Mouse (Mus musculus): ENCODE results near the gene Helz. TPM values are rescaled to one million over a fixed set of nuclear protein-coding genes. Genes with fewer than 3 reads are reported as not detected.

Gene Helz
- polyA plus RNA-seq, 1 experiment from 2014 or later, result 19.7 TPM

DNA sequence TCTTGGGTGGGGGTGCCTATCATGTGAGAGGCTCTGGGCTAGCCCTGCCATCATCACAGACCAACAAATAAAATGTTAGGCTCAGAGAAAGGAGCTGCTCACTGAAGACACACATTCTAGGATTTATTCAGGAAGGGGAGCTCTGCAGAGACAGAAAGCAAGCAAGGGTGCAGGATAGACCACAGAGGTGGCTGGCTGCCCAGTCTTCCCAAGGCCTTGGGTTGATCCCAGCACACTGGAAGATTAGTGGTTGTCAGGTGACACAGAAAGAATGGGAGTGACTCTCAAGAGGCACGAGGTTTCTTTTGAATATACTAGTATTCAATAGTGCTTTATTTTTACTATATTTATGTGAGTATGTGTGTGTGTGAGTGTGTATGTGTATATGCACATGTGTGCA lies 26.6 kb upstream of the Helz start:
- Histone ChIP-seq H3K4me1 (no peaks in the 10 kb centered on the region), H3K36me3 (no peaks in the 10 kb centered on the region), H3K9me3 (no peaks in the 10 kb centered on the region), H3K4me3 (no peak overlapping the region), H3K27me3 (no peaks in the 10 kb centered on the region), H3K9ac (no peak overlapping the region), H3K4me2 (replicated peaks) (no peak overlapping the region), H3K27ac (no peak overlapping the region)
- WGBS, result 74% methylated on average over 1 of the region's 1 CpGs
- ATAC-seq (ENCODE audit: insufficient number of reproducible peaks, insufficient read depth, low FRiP score, low TSS enrichment), result no peak

DNA sequence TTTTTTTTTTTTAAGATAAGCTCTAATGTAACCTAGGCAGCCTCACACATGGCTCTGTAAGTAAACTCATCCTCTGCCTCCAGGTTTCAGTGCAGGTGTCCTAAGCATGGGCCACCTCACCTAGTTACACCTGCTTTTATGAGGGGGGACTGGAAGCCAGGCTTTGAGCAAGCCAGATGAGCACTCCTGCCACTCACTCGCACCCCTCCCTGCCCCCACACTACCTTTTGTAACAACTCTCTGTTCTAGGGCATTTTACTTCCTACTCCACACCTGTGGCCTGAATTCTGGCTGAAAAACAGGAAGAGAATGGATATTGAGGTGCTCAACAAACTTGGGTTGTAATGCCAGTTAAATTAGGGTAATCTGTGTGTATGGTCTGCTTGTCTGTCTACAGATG lies 22.8 kb upstream of the Helz start:
- no peaks in the 10 kb centered on the region for H3K4me1 ChIP-seq
- no peak overlapping the region for H3K4me3 ChIP-seq
- H3K9ac ChIP-seq, result no peak overlapping the region
- 68% methylated on average over 1 of the region's 1 CpGs for WGBS
- H3K27me3 ChIP-seq, result no peaks in the 10 kb centered on the region
- H3K9me3 ChIP-seq, result no peaks in the 10 kb centered on the region
- ATAC-seq (ENCODE audit: insufficient number of reproducible peaks, insufficient read depth, low FRiP score, low TSS enrichment), result no peak
- no peak overlapping the region for H3K27ac ChIP-seq
- no peak overlapping the region for H3K4me2 ChIP-seq (replicated peaks)
- no peaks in the 10 kb centered on the region for H3K36me3 ChIP-seq

DNA sequence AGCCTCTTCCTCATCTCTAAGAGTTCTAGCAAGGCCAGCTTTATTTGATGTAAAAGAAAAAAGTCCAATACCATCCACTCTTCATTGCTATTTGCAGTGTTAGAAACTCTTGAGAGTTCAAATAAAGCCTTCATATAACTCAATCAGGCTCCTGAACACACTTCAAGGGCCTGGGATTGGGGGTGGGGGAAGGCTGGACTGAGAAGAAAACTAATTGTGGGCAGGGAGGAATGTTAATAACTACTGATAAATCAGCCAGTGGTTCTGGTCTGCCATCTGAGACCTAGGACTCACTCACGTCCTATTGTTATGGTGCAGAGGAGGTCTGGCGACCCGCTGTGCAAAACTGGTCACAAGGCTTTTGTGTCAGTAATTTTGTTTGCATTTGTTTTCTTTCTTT lies 20.1 kb upstream of the Helz start:
- H3K4me3 ChIP-seq, result no peak overlapping the region
- H3K36me3 ChIP-seq, result no peaks in the 10 kb centered on the region
- no peak overlapping the region for H3K4me2 ChIP-seq (replicated peaks)
- H3K9me3 ChIP-seq, result no peaks in the 10 kb centered on the region
- no peaks in the 10 kb centered on the region for H3K27me3 ChIP-seq
- WGBS, result 46% methylated on average over 3 of the region's 3 CpGs
- ATAC-seq (ENCODE audit: insufficient number of reproducible peaks, insufficient read depth, low FRiP score, low TSS enrichment), result no peak
- no peak overlapping the region for H3K9ac ChIP-seq
- no peak overlapping the region for H3K27ac ChIP-seq
- H3K4me1 ChIP-seq, result no peaks in the 10 kb centered on the region

DNA sequence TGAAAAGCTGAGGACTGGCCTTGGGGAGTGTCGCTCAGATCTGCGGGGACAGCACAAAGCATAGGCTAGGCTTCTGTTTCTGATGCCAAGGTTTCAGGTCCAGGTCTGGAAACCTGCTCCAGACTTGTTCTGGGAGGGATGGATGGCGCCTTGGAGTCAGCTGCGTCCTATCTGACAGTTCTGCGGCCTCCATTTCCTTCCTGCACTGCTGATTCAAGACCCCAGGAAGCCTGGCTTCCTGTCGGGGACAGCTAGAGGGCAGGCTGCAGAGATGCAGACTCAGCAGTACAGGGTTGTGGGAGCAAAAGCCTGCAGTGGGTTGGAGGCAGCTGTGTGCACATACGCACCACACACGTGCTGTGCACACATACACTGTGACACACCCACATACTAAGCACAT lies 18.4 kb upstream of the Helz start:
- no peaks in the 10 kb centered on the region for H3K4me1 ChIP-seq
- no peak overlapping the region for H3K4me2 ChIP-seq (replicated peaks)
- no peaks in the 10 kb centered on the region for H3K36me3 ChIP-seq
- H3K27ac ChIP-seq, result 0 out of 2 replicates have a peak overlapping the region, but pooled peaks have one; percentile 46
- no peak overlapping the region for H3K4me3 ChIP-seq
- H3K9me3 ChIP-seq, result no peaks in the 10 kb centered on the region
- no peaks in the 10 kb centered on the region for H3K27me3 ChIP-seq
- 27% methylated on average over 8 of the region's 8 CpGs for WGBS
- no peak overlapping the region for H3K9ac ChIP-seq
- no peak for ATAC-seq (ENCODE audit: insufficient number of reproducible peaks, insufficient read depth, low FRiP score, low TSS enrichment)

DNA sequence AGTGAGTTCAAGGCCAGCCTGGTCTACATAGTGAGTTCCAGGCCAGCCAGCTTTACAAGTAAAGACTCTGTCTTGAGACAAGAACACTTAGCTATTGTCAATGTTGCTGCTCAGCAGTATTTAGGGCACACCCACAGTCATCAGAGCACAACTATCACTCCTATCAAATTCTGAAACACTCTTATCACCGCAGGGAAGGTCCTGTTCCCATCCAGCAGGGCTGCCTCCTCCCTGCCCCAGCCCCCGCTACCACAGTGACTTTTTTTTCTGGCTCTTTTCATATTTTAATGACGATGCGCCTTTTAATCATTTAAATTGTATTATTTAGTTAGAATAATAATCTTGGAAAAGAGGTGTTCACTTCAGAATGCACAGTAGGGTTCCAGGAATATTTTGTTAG lies 16.3 kb upstream of the Helz start:
- Histone ChIP-seq H3K4me1 (no peaks in the 10 kb centered on the region), H3K4me2 (replicated peaks) (no peak overlapping the region), H3K36me3 (no peaks in the 10 kb centered on the region), H3K4me3 (no peak overlapping the region), H3K27ac (no peak overlapping the region), H3K27me3 (no peaks in the 10 kb centered on the region), H3K9ac (no peak overlapping the region), H3K9me3 (no peaks in the 10 kb centered on the region)
- 76% methylated on average over 4 of the region's 4 CpGs for WGBS
- ATAC-seq (ENCODE audit: insufficient number of reproducible peaks, insufficient read depth, low FRiP score, low TSS enrichment), result no peak

DNA sequence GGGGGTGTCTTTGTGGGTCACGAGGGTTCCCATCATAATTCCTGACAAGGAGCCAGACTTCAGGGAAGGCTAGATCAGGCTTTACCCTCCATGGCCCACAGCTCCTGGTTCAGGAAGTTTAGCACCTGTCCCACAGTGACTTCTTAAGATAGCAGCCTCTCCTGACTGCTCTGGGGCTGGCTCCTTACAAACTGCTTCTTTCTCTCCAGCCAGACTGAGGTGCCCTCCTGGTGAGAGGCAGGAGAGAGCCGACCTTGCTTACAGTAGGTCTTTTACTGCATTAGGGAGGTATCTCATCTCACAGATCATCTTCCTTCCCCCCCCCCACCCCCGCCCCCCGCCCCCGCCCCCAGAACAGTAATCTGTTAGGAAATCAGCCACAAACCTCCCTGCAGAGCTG lies 15.5 kb upstream of the Helz start:
- Histone ChIP-seq H3K36me3 (no peaks in the 10 kb centered on the region), H3K9me3 (no peaks in the 10 kb centered on the region), H3K4me1 (no peaks in the 10 kb centered on the region), H3K4me2 (replicated peaks) (no peak overlapping the region), H3K9ac (no peak overlapping the region), H3K4me3 (no peak overlapping the region), H3K27ac (no peak overlapping the region), H3K27me3 (no peaks in the 10 kb centered on the region)
- WGBS, result 51% methylated on average over 4 of the region's 5 CpGs
- no peak for ATAC-seq (ENCODE audit: insufficient number of reproducible peaks, insufficient read depth, low FRiP score, low TSS enrichment)

DNA sequence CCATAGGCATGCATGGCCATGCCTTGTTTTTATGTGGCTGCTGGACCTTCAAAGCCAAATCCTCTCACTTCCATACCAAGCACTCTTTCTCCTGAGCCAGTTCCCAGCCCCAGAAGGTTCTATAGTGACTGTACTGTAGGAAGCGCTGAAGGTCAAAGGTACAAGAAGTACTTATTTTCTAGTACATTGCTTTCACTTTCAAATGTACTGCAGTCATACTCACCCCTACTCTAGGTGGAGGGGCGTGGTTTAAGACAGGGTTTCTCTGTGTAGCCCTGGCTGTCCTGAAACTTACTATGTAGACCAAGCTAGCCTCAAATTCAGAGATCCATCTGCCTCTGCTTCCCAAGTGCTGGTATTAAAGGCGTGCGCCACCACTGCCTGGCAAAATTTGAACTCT lies 8.7 kb upstream of the Helz start:
- 91% methylated on average over 4 of the region's 4 CpGs for WGBS
- Histone ChIP-seq H3K9me3 (no peaks in the 10 kb centered on the region), H3K4me1 (no peaks in the 10 kb centered on the region), H3K4me3 (no peak overlapping the region), H3K27ac (no peak overlapping the region), H3K4me2 (replicated peaks) (no peak overlapping the region), H3K36me3 (no peaks in the 10 kb centered on the region), H3K9ac (no peak overlapping the region), H3K27me3 (no peaks in the 10 kb centered on the region)
- no peak for ATAC-seq (ENCODE audit: insufficient number of reproducible peaks, insufficient read depth, low FRiP score, low TSS enrichment)

DNA sequence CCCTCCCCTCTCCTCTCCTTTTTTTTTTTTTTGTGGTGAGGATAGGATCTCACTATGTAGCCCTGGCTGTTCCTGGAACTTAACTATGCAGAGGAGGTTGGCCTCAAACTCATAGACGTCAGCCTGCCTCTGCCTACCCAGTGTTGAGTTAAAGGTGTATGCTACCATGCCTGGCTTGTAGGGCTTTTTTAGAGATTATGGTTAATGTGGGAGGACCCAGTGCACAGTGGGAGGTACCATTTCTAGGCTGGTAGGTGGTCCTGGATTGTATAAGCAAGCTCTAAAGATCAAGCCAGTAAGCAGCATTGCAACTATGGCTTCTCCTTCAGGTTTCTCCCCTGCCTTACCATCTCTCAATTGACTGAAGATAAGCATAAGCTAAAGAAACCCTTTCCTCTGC lies 7.4 kb upstream of the Helz start:
- no peaks in the 10 kb centered on the region for H3K27me3 ChIP-seq
- H3K9me3 ChIP-seq, result no peaks in the 10 kb centered on the region
- no peaks in the 10 kb centered on the region for H3K4me1 ChIP-seq
- no peak for ATAC-seq (ENCODE audit: insufficient number of reproducible peaks, insufficient read depth, low FRiP score, low TSS enrichment)
- H3K36me3 ChIP-seq, result no peaks in the 10 kb centered on the region
- H3K4me3 ChIP-seq, result no peak overlapping the region
- H3K4me2 ChIP-seq (replicated peaks), result no peak overlapping the region
- WGBS, result 57% methylated on average over 1 of the region's 1 CpGs
- H3K9ac ChIP-seq, result no peak overlapping the region
- no peak overlapping the region for H3K27ac ChIP-seq

DNA sequence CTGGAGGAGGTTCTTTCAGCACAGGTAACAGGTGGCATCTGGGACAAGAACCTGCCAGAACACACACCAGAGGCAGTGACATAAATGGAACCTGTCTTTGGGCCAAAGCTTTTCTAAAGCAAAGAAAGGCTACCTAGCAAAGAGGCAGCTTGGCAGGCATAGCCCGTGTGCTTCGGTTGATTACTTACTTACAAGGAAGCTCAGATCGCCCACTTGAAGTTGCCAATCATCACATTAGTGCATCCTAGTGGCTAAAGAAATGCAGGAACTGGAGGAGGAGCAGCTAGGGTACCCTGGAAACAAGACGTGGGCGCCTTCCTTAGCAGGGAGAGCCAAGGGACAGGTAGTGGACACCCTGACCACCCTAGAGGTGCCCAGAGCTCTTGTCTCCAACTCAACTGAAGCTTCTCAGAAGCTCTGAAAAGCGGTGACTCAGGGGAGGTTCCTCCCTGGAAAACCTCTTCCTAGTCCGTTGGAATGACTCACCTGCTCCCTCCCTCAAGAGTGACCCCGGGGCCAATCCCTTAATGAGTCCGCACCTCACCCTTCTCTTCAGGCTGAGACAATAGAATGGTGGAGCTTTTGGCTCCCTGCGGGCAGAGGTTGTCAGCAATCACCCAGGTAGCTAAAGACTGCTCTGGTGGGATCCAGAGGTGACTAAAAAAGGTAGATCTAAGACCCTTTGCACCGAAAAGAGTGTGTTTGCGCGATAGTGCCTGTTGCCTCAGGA lies 1.8 kb upstream of the Helz start:
- peak overlapping the region; percentile 91 for H3K4me2 ChIP-seq (replicated peaks)
- H3K9me3 ChIP-seq, result no peaks in the 10 kb centered on the region
- 22% methylated on average over 13 of the region's 13 CpGs for WGBS
- no peak overlapping the region for H3K9ac ChIP-seq
- H3K4me1 ChIP-seq, result 0 out of 2 replicates have a peak, but pooled peaks cover 10% of the 10 kb centered on the region
- ATAC-seq (ENCODE audit: insufficient number of reproducible peaks, insufficient read depth, low FRiP score, low TSS enrichment), result no peak
- H3K27me3 ChIP-seq, result no peaks in the 10 kb centered on the region
- H3K36me3 ChIP-seq, result peaks cover 6% of the 10 kb centered on the region
- H3K27ac ChIP-seq, result no peak overlapping the region
- peak overlapping the region; percentile 94; the same call in 1 of the 2 replicates for H3K4me3 ChIP-seq

DNA sequence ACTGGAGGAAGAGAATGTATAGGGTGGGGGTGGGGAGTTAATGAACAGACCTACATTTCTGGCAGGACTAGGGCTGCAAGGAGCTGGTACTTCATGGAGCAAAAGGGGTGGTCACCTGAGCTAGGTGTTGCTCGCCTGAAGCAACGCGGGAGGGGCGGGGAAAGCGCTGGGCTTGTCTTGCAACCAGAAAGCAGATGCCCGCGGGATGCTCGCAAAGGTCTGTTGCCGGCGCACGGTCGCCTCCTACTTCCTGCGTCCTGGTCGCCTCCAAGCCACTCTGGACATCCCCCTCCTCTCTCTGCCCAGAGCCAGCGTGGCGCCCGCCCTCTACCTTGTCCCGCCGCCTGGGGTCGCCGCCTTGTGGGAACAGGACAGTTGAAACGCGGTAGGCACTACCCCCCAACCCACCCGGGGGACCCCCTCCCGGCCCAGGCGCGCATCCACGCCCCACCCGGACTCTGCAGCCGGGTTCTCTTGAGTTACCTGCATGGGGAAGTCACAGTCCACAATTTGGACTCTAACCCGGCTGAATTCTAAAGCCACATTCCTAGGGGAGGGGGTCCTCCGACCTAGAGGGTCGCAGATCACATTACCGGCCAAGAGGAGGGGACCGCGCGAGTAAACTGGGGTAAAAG lies 946 bp upstream of the Helz start:
- Histone ChIP-seq H3K9ac (peak overlapping the region; percentile 92), H3K27ac (peak overlapping the region; percentile 72), H3K4me3 (peak overlapping the region; percentile 94), H3K9me3 (no peaks in the 10 kb centered on the region), H3K36me3 (peaks cover 14% of the 10 kb centered on the region), H3K27me3 (no peaks in the 10 kb centered on the region), H3K4me2 (replicated peaks) (peak overlapping the region; percentile 91), H3K4me1 (0 out of 2 replicates have a peak, but pooled peaks cover 10% of the 10 kb centered on the region)
- peak; percentile 49; the same call in 1 of the 2 replicates for ATAC-seq (ENCODE audit: insufficient number of reproducible peaks, insufficient read depth, low FRiP score, low TSS enrichment)
- WGBS, result under 1% methylated on average over 34 of the region's 37 CpGs

DNA sequence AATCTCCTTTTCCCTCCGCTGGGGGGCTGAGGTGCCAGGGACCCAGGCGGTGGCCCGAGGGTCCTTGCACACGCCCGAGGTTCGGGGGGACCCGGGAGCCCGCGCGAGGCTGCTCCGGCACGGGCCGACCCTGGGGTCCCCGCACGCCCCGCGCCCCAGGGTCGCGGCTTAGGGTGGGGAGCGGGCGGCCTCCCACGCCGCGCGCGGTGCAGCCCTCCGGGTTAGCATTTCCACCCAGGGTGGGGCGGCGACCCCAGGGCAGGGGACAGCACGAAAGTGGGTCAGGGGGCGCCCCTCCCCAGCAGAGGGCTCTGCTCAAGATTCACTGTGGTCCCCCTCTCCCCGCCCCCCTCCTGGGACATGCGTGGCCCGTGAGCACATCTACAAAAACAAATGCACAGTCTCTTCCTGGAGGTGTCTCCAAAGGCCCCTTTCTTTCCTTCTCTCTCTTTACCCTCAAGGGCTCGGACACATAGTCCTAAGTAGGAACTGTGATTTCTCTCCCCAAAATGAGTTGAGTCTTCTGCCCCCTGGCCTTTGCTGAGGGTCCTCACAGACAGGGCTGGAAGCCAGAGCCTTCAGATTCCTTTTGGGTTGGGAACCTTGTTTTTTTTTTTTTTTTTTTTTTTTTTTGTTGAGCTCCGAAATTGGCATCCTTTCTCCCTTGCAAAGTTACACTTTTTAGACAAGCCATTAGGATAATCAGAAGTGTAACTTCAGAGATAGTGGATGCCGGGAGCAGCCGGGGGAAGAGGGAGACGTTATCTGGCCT lies 660 bp downstream of the Helz start:
- peak overlapping the region; percentile 91 for H3K4me2 ChIP-seq (replicated peaks)
- ATAC-seq (ENCODE audit: insufficient number of reproducible peaks, insufficient read depth, low FRiP score, low TSS enrichment), result peak; percentile 71
- peaks cover 21% of the 10 kb centered on the region for H3K36me3 ChIP-seq
- H3K4me1 ChIP-seq, result 0 out of 2 replicates have a peak, but pooled peaks cover 10% of the 10 kb centered on the region
- 6% methylated on average over 36 of the region's 39 CpGs for WGBS
- peak overlapping the region; percentile 94 for H3K4me3 ChIP-seq
- peak overlapping the region; percentile 92 for H3K9ac ChIP-seq
- peak overlapping the region; percentile 72; the same call in 1 of the 2 replicates for H3K27ac ChIP-seq
- no peaks in the 10 kb centered on the region for H3K9me3 ChIP-seq
- no peaks in the 10 kb centered on the region for H3K27me3 ChIP-seq

DNA sequence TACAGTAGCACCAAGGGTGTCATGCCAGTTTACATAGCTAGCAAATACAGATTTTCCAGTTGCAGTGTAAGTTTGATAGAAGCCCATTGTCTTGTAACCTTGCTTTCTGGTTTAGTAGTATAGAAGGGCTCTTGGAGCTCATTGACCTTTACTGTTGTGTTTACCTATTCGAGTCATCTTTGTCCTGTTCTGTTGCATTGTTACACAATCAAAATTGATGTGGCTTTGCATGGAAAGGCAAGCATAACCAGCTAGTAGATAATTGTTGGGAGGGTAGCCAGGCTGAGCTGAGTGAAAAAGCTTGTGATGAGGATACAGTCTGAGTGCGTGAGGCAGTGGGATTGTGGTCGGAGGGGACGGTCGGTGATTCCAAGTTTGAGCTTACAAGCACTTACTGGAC lies 12.1 kb downstream of the Helz start:
- Histone ChIP-seq H3K27ac (no peak overlapping the region), H3K4me1 (no peaks in the 10 kb centered on the region), H3K27me3 (no peaks in the 10 kb centered on the region), H3K9me3 (no peaks in the 10 kb centered on the region), H3K4me3 (no peak overlapping the region), H3K4me2 (replicated peaks) (no peak overlapping the region), H3K9ac (no peak overlapping the region), H3K36me3 (peaks cover 38% of the 10 kb centered on the region)
- WGBS, result 94% methylated on average over 5 of the region's 5 CpGs
- no peak for ATAC-seq (ENCODE audit: insufficient number of reproducible peaks, insufficient read depth, low FRiP score, low TSS enrichment)

Data from embryonic facial prominence, embryonic 12.5 days (tissue).